Mouse (Mus musculus): ENCODE data around the gene Syt13. TPM values are rescaled to one million over a fixed set of nuclear protein-coding genes. Genes with fewer than 3 reads are reported as not detected.
A peak's percentile ranks its signal among the peaks of the same experiment; 100 is the strongest.

The Syt13 gene
- polyA plus RNA-seq, 1 experiment from 2014 or later: 5.2 TPM

DNA sequence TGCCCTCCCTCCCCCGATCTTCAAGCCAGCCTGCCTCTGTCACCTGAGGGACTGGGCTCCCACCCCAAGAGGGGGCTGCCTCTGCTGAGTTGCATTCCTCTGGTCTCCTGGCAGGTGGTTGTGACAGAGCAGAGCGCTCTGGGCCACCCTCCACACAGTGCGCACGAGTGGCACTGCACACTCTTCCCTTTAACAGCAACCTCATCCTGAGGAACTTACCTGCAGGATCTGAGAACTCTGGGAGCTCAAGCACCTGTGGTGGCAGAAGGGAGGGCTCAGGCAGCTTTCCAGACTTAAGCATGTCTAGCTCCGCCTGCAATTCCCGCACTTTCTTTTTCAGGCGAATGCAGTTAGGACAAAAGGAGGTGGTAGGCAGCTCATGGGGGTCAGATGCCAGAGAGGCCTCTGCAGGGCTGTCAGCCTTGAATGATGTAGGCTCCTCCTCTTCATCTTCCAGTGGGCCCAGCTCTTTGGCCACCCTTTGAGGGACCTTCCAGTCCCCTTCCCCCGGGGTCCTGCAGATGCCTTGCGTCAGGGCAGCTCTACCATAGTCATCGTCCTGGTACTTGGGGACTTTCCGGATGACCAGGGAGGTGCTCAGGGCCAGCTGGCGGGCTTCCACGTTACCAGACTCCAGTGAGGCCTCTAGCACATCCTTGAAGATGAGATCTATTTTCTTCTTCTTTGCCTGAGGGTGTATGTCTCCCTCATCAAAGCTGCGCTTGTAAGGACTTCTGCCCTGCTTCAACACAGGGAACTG is 60.3 kb downstream of the Syt13 start:
- no peak overlapping the region; the same call in 1 of the 2 replicates for H3K27ac ChIP-seq
- no peak overlapping the region for H3K4me3 ChIP-seq
- H3K36me3 ChIP-seq: peaks cover 70% of the 10 kb centered on the region

GRCm38 (mm10) chr2:92980165-92980564 is 65.3 kb downstream of the Syt13 start:
- Histone ChIP-seq H3K4me1 (no peaks in the 10 kb centered on the region; the same call in 1 of the 2 replicates), H3K27ac (no peak overlapping the region), H3K9me3 (replicated peaks) (no peaks in the 10 kb centered on the region), H3K4me3 (no peak overlapping the region), H3K36me3 (peaks cover 37% of the 10 kb centered on the region), H3K27me3 (ENCODE audit: low read depth, poor library complexity, severe bottlenecking) (no peaks in the 10 kb centered on the region)
- DNase-seq (ENCODE audit: low spot score): no peak
- WGBS: 90% methylated on average over 10 of the region's 10 CpGs

More for the DNA sequence above, 60.3 kb downstream of the Syt13 start:
- H3K27me3 ChIP-seq (ENCODE audit: low read depth, poor library complexity, severe bottlenecking): no peaks in the 10 kb centered on the region
- WGBS: 77% methylated on average over 14 of the region's 14 CpGs
- no peak for DNase-seq (ENCODE audit: low spot score)
- no peaks in the 10 kb centered on the region for H3K4me1 ChIP-seq
- H3K9me3 ChIP-seq (replicated peaks): no peaks in the 10 kb centered on the region

DNA sequence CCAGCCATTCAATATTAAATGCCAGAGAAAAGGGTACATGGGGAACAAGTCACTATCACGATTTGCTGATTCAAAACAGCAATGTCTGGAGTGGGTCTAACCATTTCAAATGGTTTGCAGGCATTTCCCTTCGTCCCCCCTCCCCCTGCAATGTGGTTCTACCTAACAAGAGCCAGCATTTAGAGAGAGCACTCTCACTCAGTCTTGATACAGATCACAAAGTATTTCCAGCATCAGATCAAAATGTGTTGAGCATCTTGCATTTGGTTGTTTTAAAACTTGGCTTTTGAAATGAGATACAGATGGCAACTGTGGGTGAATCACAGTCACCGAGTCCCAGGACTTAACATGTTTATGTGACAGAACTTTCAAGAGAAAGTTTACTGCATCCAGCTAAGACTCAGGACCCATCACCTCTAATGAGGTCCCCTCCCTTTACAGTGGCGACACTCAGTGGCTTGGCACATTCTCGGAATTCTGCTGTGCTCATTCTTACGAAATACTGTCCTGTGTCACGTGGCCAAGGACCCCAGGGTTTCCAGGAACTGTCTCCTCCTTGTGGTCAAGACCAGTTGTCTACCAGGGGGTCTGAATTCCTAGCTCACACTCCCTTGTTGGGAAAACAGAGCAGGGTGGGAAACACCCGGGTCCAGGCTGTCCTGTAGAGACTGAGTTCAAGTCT is 67.8 kb downstream of the Syt13 start:
- H3K4me3 ChIP-seq: no peak overlapping the region
- peaks cover 38% of the 10 kb centered on the region for H3K36me3 ChIP-seq
- H3K27ac ChIP-seq: no peak overlapping the region
- no peaks in the 10 kb centered on the region for H3K9me3 ChIP-seq (replicated peaks)
- no peak for DNase-seq (ENCODE audit: low spot score)
- 67% methylated on average over 8 of the region's 8 CpGs for WGBS
- H3K4me1 ChIP-seq: peaks cover 17% of the 10 kb centered on the region
- H3K27me3 ChIP-seq (ENCODE audit: low read depth, poor library complexity, severe bottlenecking): no peaks in the 10 kb centered on the region

DNA sequence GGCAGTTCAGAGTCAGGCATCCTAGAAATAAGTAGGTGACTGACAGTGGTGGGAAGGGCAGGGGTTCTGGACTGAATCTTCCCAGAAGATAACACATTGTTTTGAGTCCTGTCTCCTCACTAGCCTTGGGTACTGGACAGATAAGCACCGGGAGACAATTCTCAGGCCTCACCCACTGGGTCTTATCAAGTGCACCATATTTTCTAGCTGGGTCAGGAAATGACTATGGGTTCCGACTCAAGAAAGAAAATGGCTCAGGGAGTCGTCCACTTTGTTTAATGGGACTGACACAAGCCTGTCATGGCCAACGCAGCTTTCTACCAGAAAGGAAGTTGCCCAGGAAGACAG is 68.3 kb downstream of the Syt13 start:
- H3K4me3 ChIP-seq: no peak overlapping the region
- no peaks in the 10 kb centered on the region for H3K9me3 ChIP-seq (replicated peaks)
- H3K36me3 ChIP-seq: peaks cover 38% of the 10 kb centered on the region
- H3K27ac ChIP-seq: no peak overlapping the region
- H3K4me1 ChIP-seq: peaks cover 22% of the 10 kb centered on the region
- 92% methylated on average over 4 of the region's 4 CpGs for WGBS
- H3K27me3 ChIP-seq (ENCODE audit: low read depth, poor library complexity, severe bottlenecking): no peaks in the 10 kb centered on the region
- no peak for DNase-seq (ENCODE audit: low spot score)

- no peak overlapping the region for H3K4me3 ChIP-seq
- peaks cover 34% of the 10 kb centered on the region for H3K36me3 ChIP-seq
- H3K27ac ChIP-seq: 0 out of 2 replicates have a peak overlapping the region, but pooled peaks have one; percentile 8
- no peaks in the 10 kb centered on the region for H3K27me3 ChIP-seq (ENCODE audit: low read depth, poor library complexity, severe bottlenecking)
- no peaks in the 10 kb centered on the region for H3K9me3 ChIP-seq (replicated peaks)
- H3K4me1 ChIP-seq: peaks cover 31% of the 10 kb centered on the region
- 86% methylated on average over 7 of the region's 7 CpGs for WGBS
- no peak for DNase-seq (ENCODE audit: low spot score)
These were observed 69.6 kb downstream of the Syt13 start for GRCm38 (mm10) chr2:92984321-92985108.

DNA sequence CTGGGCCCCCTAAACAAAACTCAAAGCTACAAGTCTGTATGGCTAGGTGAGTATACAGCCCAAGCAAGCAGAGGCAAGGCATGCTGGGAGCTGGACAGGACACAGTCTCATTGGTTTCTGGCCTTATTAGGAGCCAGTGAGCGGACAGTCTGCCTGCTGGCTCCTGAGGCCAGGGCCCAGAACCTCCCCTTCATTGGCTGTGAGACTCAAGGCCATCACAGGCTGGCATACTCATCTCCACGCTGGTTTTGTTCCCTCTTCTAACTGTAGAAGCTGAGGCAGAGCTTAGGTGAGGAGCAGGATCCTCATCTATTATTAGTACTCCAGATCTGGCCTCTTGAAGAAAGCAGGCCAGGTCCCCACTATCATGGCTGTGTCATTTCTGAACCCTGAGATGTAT is 70.3 kb downstream of the Syt13 start:
- Histone ChIP-seq H3K27me3 (ENCODE audit: low read depth, poor library complexity, severe bottlenecking) (no peaks in the 10 kb centered on the region), H3K4me1 (peaks cover 31% of the 10 kb centered on the region), H3K9me3 (replicated peaks) (no peaks in the 10 kb centered on the region), H3K4me3 (no peak overlapping the region), H3K27ac (no peak overlapping the region), H3K36me3 (peaks cover 31% of the 10 kb centered on the region)
- WGBS: 90% methylated on average over 2 of the region's 2 CpGs
- DNase-seq (ENCODE audit: low spot score): no peak

DNA sequence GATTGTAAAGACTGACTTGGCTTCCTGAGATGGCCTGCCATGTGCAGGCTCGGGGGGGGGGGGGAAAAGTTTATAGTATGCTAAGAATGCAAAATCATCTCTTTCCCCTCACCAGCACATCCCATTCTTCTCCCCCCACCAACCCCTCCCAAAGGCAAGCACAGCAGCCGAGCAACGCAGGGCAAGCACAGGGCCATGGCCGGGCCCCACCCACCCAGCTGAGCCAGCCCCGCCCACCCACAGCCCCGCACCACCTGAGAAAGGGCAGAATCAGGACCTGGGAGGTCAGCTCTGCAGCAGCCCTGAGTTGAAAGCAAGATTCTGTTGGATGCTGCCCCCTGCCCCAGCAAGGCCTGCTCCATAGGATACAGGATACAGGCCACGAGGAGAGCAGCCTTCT is 70.7 kb downstream of the Syt13 start:
- Histone ChIP-seq H3K27ac (peak overlapping the region; percentile 31; the same call in 1 of the 2 replicates), H3K27me3 (ENCODE audit: low read depth, poor library complexity, severe bottlenecking) (no peaks in the 10 kb centered on the region), H3K4me1 (peaks cover 31% of the 10 kb centered on the region), H3K9me3 (replicated peaks) (no peaks in the 10 kb centered on the region), H3K4me3 (no peak overlapping the region), H3K36me3 (peaks cover 29% of the 10 kb centered on the region)
- DNase-seq (ENCODE audit: low spot score): no peak
- 57% methylated on average over 7 of the region's 7 CpGs for WGBS

GRCm38 (mm10) chr2:92987108-92987618 is 72.3 kb downstream of the Syt13 start:
- DNase-seq (ENCODE audit: low spot score): no peak
- Histone ChIP-seq H3K4me1 (peaks cover 31% of the 10 kb centered on the region), H3K9me3 (replicated peaks) (no peaks in the 10 kb centered on the region), H3K27me3 (ENCODE audit: low read depth, poor library complexity, severe bottlenecking) (no peaks in the 10 kb centered on the region), H3K4me3 (no peak overlapping the region), H3K36me3 (peaks cover 42% of the 10 kb centered on the region), H3K27ac (peak overlapping the region; percentile 85)
- 74% methylated on average over 7 of the region's 7 CpGs for WGBS

- WGBS: 17% methylated on average over 19 of the region's 19 CpGs
- Histone ChIP-seq H3K27me3 (ENCODE audit: low read depth, poor library complexity, severe bottlenecking) (no peaks in the 10 kb centered on the region), H3K4me3 (peak overlapping the region; percentile 32), H3K9me3 (replicated peaks) (no peaks in the 10 kb centered on the region), H3K27ac (peak overlapping the region; percentile 85), H3K4me1 (peaks cover 31% of the 10 kb centered on the region), H3K36me3 (peaks cover 51% of the 10 kb centered on the region)
- peak; percentile 72 for DNase-seq (ENCODE audit: low spot score)
These were observed 73.2 kb downstream of the Syt13 start for GRCm38 (mm10) chr2:92987901-92988631.

DNA sequence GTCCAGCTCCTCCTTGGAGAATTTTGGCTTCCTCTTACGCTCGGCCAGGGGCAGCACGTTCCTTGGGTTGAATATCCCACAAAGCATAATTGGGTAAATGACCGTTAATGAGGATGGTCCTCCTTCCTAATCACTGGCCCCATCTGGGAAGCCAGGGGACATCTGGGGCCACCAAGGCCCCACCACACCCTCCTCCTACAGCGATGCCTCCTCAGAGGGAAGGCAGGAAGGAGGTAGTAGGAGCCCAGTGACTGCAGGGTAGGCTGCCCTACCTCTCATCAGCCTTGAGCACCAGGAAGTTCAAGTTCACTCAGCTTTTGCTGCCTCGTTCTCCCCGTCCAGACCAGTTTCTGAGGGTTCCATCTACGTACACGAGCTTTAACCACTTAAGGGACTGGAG is 74.7 kb downstream of the Syt13 start:
- peaks cover 31% of the 10 kb centered on the region for H3K4me1 ChIP-seq
- no peak for DNase-seq (ENCODE audit: low spot score)
- H3K9me3 ChIP-seq (replicated peaks): no peaks in the 10 kb centered on the region
- no peaks in the 10 kb centered on the region for H3K27me3 ChIP-seq (ENCODE audit: low read depth, poor library complexity, severe bottlenecking)
- H3K36me3 ChIP-seq: peaks cover 59% of the 10 kb centered on the region
- no peak overlapping the region for H3K4me3 ChIP-seq
- WGBS: 87% methylated on average over 9 of the region's 9 CpGs
- no peak overlapping the region for H3K27ac ChIP-seq

DNA sequence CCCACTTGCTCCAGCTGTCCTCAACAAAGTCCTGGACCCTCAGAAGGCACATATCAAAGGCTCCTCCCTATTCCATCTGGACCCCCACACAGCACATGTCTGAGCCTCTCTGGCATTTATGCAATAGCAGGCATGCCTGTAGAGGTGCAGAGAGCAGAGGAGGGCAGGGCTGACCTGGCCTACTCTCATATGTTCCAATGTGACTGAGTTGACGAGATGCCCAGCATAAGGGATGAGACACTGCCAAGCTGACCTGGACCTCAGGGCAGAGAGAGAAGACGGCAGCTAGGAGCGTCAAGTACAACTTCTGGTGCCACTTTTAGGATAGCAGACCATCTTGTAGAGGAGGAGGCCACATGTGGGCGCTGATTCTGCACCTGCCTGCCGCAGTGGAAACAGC is 77.1 kb downstream of the Syt13 start:
- Histone ChIP-seq H3K9me3 (replicated peaks) (no peaks in the 10 kb centered on the region), H3K4me1 (peaks cover 22% of the 10 kb centered on the region), H3K36me3 (peaks cover 51% of the 10 kb centered on the region), H3K27ac (no peak overlapping the region), H3K27me3 (ENCODE audit: low read depth, poor library complexity, severe bottlenecking) (no peaks in the 10 kb centered on the region), H3K4me3 (no peak overlapping the region)
- WGBS: 94% methylated on average over 5 of the region's 5 CpGs
- DNase-seq (ENCODE audit: low spot score): no peak

- peaks cover 12% of the 10 kb centered on the region for H3K4me1 ChIP-seq
- WGBS: 19% methylated on average over 4 of the region's 4 CpGs
- peaks cover 38% of the 10 kb centered on the region for H3K36me3 ChIP-seq
- H3K27me3 ChIP-seq (ENCODE audit: low read depth, poor library complexity, severe bottlenecking): no peaks in the 10 kb centered on the region
- peak overlapping the region; percentile 8; the same call in 1 of the 2 replicates for H3K27ac ChIP-seq
- peak; percentile 54 for DNase-seq (ENCODE audit: low spot score)
- H3K4me3 ChIP-seq: no peak overlapping the region
- H3K9me3 ChIP-seq (replicated peaks): no peaks in the 10 kb centered on the region
These were observed 90.1 kb downstream of the Syt13 start for GRCm38 (mm10) chr2:93005028-93005427.
